Mouse (Mus musculus) thymus, adult 2 months (tissue): ENCODE data around the gene Gnat1.

Source experiments
- CTCF ChIP-seq: fragments of 200-500 bp; IDR thresholded peaks from 2 replicates; pipeline ENCODE4 v1.5.1; 2012; ENCODE audit warnings: mild to moderate bottlenecking, control low read depth, low read length, moderate library complexity, borderline replicate concordance; ENCODE audit not compliant: control insufficient read depth, poor library complexity, insufficient read depth; ENCODE audit errors: extremely low read depth
- POLR2A ChIP-seq: fragments of 200-500 bp; IDR thresholded peaks from 2 replicates; pipeline ENCODE4 v1.6.1; 2012; ENCODE audit warnings: mild to moderate bottlenecking, low read length, control low read depth, moderate library complexity; ENCODE audit not compliant: control insufficient read depth, poor library complexity, insufficient read depth; ENCODE audit errors: extremely low read depth

DNA sequence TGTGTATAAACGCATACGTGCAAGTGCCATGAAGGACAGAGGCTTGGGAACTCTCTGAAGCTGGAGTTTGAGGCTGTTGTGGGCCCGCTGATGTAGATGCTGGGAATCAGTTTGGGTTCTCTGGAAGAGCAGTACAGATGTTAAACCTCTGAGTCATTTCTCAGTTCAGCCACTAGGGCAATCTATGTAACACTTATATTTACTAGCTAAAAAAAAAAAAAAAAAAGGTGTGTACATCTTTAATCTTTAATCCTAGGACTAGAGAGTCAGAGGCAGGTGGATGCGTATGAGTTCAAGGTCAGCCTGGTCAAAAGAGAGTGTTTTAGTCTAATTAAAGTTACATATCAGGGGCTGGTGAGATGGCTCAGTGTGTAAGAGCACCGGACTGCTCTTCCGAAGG is 32.5 kb downstream of the Gnat1 start:
- TF ChIP-seq CTCF (no peak), POLR2A (no peak)
